Mouse (Mus musculus) hindbrain, embryonic 10.5 days (tissue): ENCODE data around the gene Anks1b. TPM values are rescaled to one million over a fixed set of nuclear protein-coding genes. Genes with fewer than 3 reads are reported as not detected.

Experiments
- DNase-seq: peaks from one replicate; pipeline ENCODE4 v3.0.0-alpha.2; 2017; ENCODE audit warnings: low spot score
- H3K27ac ChIP-seq: fragments of 300-500 bp; sonication (generic); 2 replicates; pipeline ENCODE4 v1.5.1; 2016; ENCODE audit warnings: mild to moderate bottlenecking, moderate library complexity
- H3K27me3 ChIP-seq: fragments of 300-500 bp; sonication (generic); 2 replicates; pipeline ENCODE4 v1.6.1; 2016; ENCODE audit warnings: mild to moderate bottlenecking; ENCODE audit not compliant: poor library complexity, insufficient read depth, severe bottlenecking
- H3K36me3 ChIP-seq: fragments of 300-500 bp; sonication (generic); 2 replicates; pipeline ENCODE4 v1.6.1; 2016; ENCODE audit warnings: mild to moderate bottlenecking, moderate library complexity
- H3K4me1 ChIP-seq: fragments of 300-500 bp; sonication (generic); replicated peaks from 2 replicates; pipeline ENCODE4 v1.6.1; 2016; ENCODE audit warnings: mild to moderate bottlenecking
- H3K4me3 ChIP-seq: fragments of 300-500 bp; sonication (generic); 2 replicates; pipeline ENCODE4 v1.5.1; 2016; ENCODE audit warnings: mild to moderate bottlenecking, moderate library complexity
- H3K9me3 ChIP-seq: fragments of 300-500 bp; sonication (generic); 2 replicates; pipeline ENCODE4 v1.6.1; 2016; ENCODE audit warnings: mild to moderate bottlenecking, moderate library complexity
- WGBS: fragments of 180-500 bp; shearing (Covaris S2); methylation state at CpG from one replicate; pipeline ENCODE4 v1.1.7; 2016; 5-methylcytosine and 5-hydroxymethylcytosine counted together
- polyA plus RNA-seq: library from polyadenylated mRNA; unstranded; fragments of >200 nt; fragmentation: Nextera tagmentation; extraction: Ambion mirVana; gene quantifications from 2 replicates; pipeline ENCODE4 v1.2.1, GENCODE M21; 2016

Gene Anks1b
- polyA plus RNA-seq, 1 experiment from 2014 or later = 4.1 TPM

GRCm38 (mm10) chr10:90116867-90117266 is 243.6 kb downstream of the Anks1b start:
- Histone ChIP-seq H3K27me3 (no peaks in the 10 kb centered on the region), H3K9me3 (no peaks in the 10 kb centered on the region), H3K27ac (no peak overlapping the region), H3K4me3 (no peak overlapping the region), H3K36me3 (no peaks in the 10 kb centered on the region), H3K4me1 (no peaks in the 10 kb centered on the region)
- DNase-seq = no peak
- 85% methylated on average over 3 of the region's 3 CpGs for WGBS

DNA sequence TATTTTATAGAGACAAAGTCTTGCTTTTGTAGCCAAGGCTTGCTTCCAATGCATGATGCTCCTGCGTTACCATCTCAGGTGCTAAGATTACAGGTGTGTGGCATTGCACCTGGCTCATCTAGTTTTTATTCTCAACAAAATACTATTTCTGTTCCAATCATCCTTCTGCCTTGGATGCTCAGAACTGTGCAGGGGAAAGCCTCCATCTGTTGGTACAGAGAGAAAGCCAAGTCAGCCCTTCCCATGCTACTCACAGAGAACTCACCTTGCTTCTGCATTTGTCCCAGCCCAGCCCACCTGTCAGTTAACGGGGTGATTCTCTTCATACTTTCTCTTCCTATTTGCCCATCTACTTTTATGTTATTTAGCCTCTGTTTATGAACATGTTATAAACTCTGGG is 244.5 kb downstream of the Anks1b start:
- H3K9me3 ChIP-seq = no peaks in the 10 kb centered on the region
- no peak overlapping the region for H3K4me3 ChIP-seq
- H3K27me3 ChIP-seq = no peaks in the 10 kb centered on the region
- H3K36me3 ChIP-seq = no peaks in the 10 kb centered on the region
- no peaks in the 10 kb centered on the region for H3K4me1 ChIP-seq
- DNase-seq = no peak
- WGBS = 87% methylated on average over 2 of the region's 2 CpGs
- H3K27ac ChIP-seq = no peak overlapping the region

DNA sequence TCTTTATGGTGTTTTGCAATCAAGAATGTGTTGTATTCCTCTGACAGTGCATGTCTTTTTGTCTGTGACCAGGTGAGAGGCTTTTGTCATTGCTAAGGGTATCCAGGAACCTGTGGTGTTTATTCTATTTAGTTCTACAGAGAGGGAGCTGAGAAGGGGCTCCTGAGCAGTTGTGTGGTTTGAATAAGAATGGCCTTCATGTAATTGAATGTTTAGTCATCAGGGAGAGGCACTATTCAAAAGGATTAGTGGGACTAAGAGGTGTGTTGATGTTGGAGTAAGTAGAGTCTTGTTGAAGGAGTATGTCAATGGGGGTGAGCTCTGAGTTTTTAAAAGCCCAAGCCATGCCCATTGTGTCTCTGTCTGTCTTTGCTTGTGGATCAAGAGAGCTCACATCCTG is 264.2 kb downstream of the Anks1b start:
- H3K4me3 ChIP-seq = no peak overlapping the region
- H3K27ac ChIP-seq = no peak overlapping the region
- no peak for DNase-seq
- H3K9me3 ChIP-seq = peaks cover 6% of the 10 kb centered on the region; the same call in 1 of the 2 replicates
- H3K36me3 ChIP-seq = no peaks in the 10 kb centered on the region
- H3K27me3 ChIP-seq = no peaks in the 10 kb centered on the region
- H3K4me1 ChIP-seq = no peaks in the 10 kb centered on the region

DNA sequence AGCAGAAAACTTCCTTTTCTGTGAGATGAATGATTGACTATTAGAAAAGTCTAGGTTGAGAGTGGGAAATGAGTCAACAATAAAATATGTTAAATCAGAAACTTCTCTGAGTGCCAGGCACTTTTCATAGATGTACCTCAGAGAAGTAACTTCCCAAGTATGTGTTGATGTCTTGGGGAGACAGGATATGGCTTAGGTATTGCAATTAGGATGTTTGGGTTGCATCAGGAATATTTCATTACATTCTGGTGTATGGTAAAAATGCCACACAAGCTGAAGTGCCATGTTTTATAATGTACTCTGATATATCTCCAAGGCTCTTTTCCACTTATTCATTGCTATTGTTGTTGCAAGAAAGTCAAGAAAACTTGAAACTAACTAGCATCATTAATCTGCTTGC is 267.6 kb downstream of the Anks1b start:
- Histone ChIP-seq H3K27ac (no peak overlapping the region), H3K36me3 (no peaks in the 10 kb centered on the region), H3K4me3 (no peak overlapping the region), H3K9me3 (no peaks in the 10 kb centered on the region), H3K27me3 (no peaks in the 10 kb centered on the region), H3K4me1 (no peaks in the 10 kb centered on the region)
- DNase-seq = no peak

- Histone ChIP-seq H3K36me3 (no peaks in the 10 kb centered on the region), H3K4me1 (no peaks in the 10 kb centered on the region), H3K27ac (no peak overlapping the region), H3K4me3 (no peak overlapping the region), H3K27me3 (no peaks in the 10 kb centered on the region), H3K9me3 (peaks cover 4% of the 10 kb centered on the region; the same call in 1 of the 2 replicates)
- DNase-seq = no peak
- WGBS = 91% methylated on average over 1 of the region's 1 CpGs
Observed at GRCm38 (mm10) chr10:90144444-90144843, 271.1 kb downstream of the Anks1b start.

DNA sequence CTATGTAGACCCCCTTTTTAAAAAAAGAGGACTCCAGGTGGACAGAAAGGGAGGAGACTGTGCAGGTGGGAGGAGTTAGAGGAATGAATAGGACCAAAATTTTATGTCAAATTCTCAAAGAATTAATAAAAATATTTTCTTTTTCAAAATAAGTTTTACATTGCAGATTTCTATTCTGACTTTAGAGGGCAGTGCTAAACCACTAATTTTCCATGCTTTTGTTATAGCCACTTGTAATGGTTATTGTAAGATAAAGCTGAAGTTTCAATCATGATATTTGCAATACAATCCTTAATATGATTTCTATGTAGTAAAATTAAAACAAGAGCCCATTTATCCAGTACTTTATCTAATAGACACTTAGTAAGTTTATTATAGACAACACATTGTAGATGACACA is 278.2 kb downstream of the Anks1b start:
- DNase-seq = no peak
- Histone ChIP-seq H3K36me3 (no peaks in the 10 kb centered on the region), H3K9me3 (peaks cover 4% of the 10 kb centered on the region; the same call in 1 of the 2 replicates), H3K4me1 (no peaks in the 10 kb centered on the region), H3K4me3 (no peak overlapping the region), H3K27ac (no peak overlapping the region), H3K27me3 (no peaks in the 10 kb centered on the region)

DNA sequence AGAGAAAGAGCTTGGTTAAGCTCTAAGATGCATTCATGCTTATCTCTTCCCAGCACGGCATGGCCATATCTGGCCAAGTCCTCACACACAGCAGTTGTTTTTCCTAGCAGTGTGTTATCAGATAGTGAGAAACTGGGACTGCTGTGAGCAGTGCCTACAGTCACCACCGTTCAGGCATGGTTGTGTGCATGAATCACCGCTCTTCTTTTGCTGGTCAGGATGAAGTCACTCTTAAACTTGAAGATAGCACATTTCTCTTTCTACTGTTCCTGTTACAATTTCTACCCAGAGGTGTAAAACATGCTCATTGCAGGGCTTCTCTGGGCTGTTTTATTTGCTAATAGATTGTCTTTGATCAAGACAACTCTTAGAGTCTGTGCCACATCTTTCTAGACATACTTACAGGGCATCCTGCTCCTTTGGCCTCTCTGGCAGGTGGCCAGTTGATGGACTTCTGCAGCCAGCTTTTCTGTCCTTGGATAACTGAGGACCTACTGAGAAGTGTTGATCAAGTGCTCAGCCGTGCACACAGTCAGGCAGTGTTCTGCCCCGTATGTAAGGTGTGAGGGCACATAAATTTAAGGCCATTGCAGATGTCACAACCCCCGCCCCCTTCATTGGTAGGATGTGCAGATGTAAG is 296.8 kb downstream of the Anks1b start:
- Histone ChIP-seq H3K9me3 (no peaks in the 10 kb centered on the region), H3K4me3 (no peak overlapping the region), H3K27ac (no peak overlapping the region), H3K27me3 (no peaks in the 10 kb centered on the region), H3K36me3 (no peaks in the 10 kb centered on the region), H3K4me1 (no peaks in the 10 kb centered on the region)
- WGBS = 87% methylated on average over 6 of the region's 6 CpGs
- no peak for DNase-seq

DNA sequence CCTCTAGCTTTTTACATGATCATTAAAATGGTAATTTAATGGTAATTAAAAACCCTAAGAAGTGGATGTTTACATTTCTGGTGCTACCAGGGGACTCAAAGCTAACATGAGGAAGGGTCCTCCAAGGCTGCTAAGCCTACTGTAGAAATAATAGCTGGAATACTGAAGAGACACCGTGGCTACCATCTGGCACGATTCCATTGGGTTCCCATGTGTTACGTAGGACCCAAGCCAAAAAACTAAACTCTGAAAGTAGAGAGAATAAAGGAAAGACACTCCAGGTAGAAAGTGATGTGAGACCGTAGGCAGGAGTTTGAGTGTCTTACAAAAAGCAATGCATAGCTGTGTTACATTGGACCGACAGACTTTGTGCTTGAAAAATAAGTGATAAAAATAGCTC is 317.1 kb downstream of the Anks1b start:
- H3K9me3 ChIP-seq = no peaks in the 10 kb centered on the region
- H3K27me3 ChIP-seq = no peaks in the 10 kb centered on the region
- 54% methylated on average over 5 of the region's 5 CpGs for WGBS
- H3K4me1 ChIP-seq = no peaks in the 10 kb centered on the region
- no peak overlapping the region for H3K4me3 ChIP-seq
- H3K36me3 ChIP-seq = no peaks in the 10 kb centered on the region
- H3K27ac ChIP-seq = no peak overlapping the region
- no peak for DNase-seq

- no peak for DNase-seq
- Histone ChIP-seq H3K36me3 (no peaks in the 10 kb centered on the region), H3K4me1 (no peaks in the 10 kb centered on the region), H3K27me3 (no peaks in the 10 kb centered on the region), H3K9me3 (no peaks in the 10 kb centered on the region), H3K27ac (no peak overlapping the region), H3K4me3 (no peak overlapping the region)
- 91% methylated on average over 5 of the region's 5 CpGs for WGBS
Observed at GRCm38 (mm10) chr10:90196936-90197335, 323.6 kb downstream of the Anks1b start.

GRCm38 (mm10) chr10:90210044-90210443 is 336.7 kb downstream of the Anks1b start:
- H3K36me3 ChIP-seq = no peaks in the 10 kb centered on the region
- H3K9me3 ChIP-seq = no peaks in the 10 kb centered on the region
- H3K4me1 ChIP-seq = no peaks in the 10 kb centered on the region
- DNase-seq = no peak
- 95% methylated on average over 6 of the region's 6 CpGs for WGBS
- H3K4me3 ChIP-seq = no peak overlapping the region
- no peaks in the 10 kb centered on the region for H3K27me3 ChIP-seq
- no peak overlapping the region for H3K27ac ChIP-seq

GRCm38 (mm10) chr10:90220470-90220869 is 347.2 kb downstream of the Anks1b start:
- Histone ChIP-seq H3K9me3 (no peaks in the 10 kb centered on the region), H3K36me3 (no peaks in the 10 kb centered on the region), H3K27me3 (no peaks in the 10 kb centered on the region), H3K27ac (no peak overlapping the region), H3K4me1 (no peaks in the 10 kb centered on the region), H3K4me3 (no peak overlapping the region)
- no peak for DNase-seq
- WGBS = 79% methylated on average over 3 of the region's 3 CpGs

GRCm38 (mm10) chr10:90222793-90223495 is 349.6 kb downstream of the Anks1b start:
- Histone ChIP-seq H3K27me3 (no peaks in the 10 kb centered on the region), H3K36me3 (no peaks in the 10 kb centered on the region), H3K27ac (no peak overlapping the region), H3K4me1 (no peaks in the 10 kb centered on the region), H3K9me3 (no peaks in the 10 kb centered on the region), H3K4me3 (no peak overlapping the region)
- no peak for DNase-seq
- 83% methylated on average over 3 of the region's 3 CpGs for WGBS

- Histone ChIP-seq H3K4me1 (no peaks in the 10 kb centered on the region), H3K9me3 (no peaks in the 10 kb centered on the region), H3K36me3 (no peaks in the 10 kb centered on the region), H3K4me3 (no peak overlapping the region), H3K27me3 (no peaks in the 10 kb centered on the region), H3K27ac (no peak overlapping the region)
- 81% methylated on average over 3 of the region's 3 CpGs for WGBS
- no peak for DNase-seq
Observed at GRCm38 (mm10) chr10:90235273-90235672, 362.0 kb downstream of the Anks1b start.

- DNase-seq = no peak
- H3K36me3 ChIP-seq = no peaks in the 10 kb centered on the region
- H3K27ac ChIP-seq = no peak overlapping the region
- H3K27me3 ChIP-seq = no peaks in the 10 kb centered on the region
- no peaks in the 10 kb centered on the region for H3K4me1 ChIP-seq
- H3K9me3 ChIP-seq = no peaks in the 10 kb centered on the region
- WGBS = 97% methylated on average over 3 of the region's 3 CpGs
- no peak overlapping the region for H3K4me3 ChIP-seq
Observed at GRCm38 (mm10) chr10:90237290-90237689, 364.0 kb downstream of the Anks1b start.
